Comparison of ENCODE assay signal across 8 mouse cellular contexts in the genomic region with DNA sequence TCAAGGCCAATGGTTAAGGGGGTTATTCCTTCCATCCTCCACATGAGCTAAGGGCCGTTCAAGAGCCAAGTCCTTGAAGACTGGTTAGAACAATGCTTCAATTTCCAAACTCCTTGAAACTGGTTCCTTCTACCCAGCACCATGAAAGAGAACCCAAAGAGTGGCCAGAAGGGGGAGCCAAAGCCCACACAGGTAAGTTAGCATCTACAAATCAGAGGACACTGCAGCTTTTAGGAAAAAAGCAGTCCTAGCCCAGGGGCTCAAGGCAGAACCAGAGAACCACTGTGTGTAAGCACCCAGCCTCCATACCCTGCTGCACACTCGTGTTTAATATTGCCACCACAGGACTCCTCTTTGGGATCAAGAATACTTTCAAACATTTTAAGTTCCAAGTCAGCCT. TPM values are rescaled to one million over a fixed set of nuclear protein-coding genes. Genes with fewer than 3 reads are reported as not detected.
DNase-seq lines count a peak whose midpoint lies in the region; ATAC-seq and TF ChIP-seq lines count a peak whose summit lies in the region.
"Had no signal": no experiment of that assay in that cellular context is flagged by ENCODE, and none has a peak within 500 bp of the region (broad histone marks: within the 10 kb centered on the region; RNA-seq: fewer than 3 reads in every experiment).

No protein-coding gene starts in this region.

- peak; percentile 50; the same call in 1 of the 2 replicates for TF ChIP-seq CTCF in G1E (IDR thresholded peaks at IDR 0.05; ENCODE audit: low read depth, low read length)
- peak; percentile 24; the same call in 1 of the 2 replicates for TF ChIP-seq CTCF in lung, adult 2 months (IDR thresholded peaks at IDR 0.05; ENCODE audit: insufficient read depth, low read length)

- peaks cover 72% of the 10 kb centered on the region for H3K36me3 ChIP-seq in G1E (replicated peaks)

- TF ChIP-seq POLR2A in lung, adult 2 months (IDR thresholded peaks at IDR 0.05; ENCODE audit: borderline replicate concordance, extremely low read depth, low read depth, low read length), result no peak

- no peaks in the 10 kb centered on the region for H3K27me3 ChIP-seq in G1E (ENCODE audit: insufficient read depth, low read length)
- H3K27me3 ChIP-seq: hindbrain, embryonic 15.5 days had no signal

- peak; percentile 25; the same call in 1 of the 2 replicates for ATAC-seq in G1E (ENCODE audit: extremely low read depth, insufficient number of reproducible peaks, low FRiP score, poor library complexity, severe bottlenecking)

- no peak overlapping the region for H3K4me3 ChIP-seq in G1E (ENCODE audit: low read depth, low read length)
- H3K4me3 ChIP-seq in lung, adult 2 months (replicated peaks; ENCODE audit: extremely low read depth, low read depth, low read length), result no peak overlapping the region
- H3K4me3 ChIP-seq: hindbrain, embryonic 15.5 days had no signal

- WGBS in lung, adult 2 months, result 31% methylated on average over 2 of the region's 2 CpGs

- peak; percentile 88 for DNase-seq in CD4-positive, CD25-positive, alpha-beta regulatory T cell, adult 2 months (ENCODE audit: low read depth, low spot score)
- DNase-seq in G1E (ENCODE audit: low spot score), result peak; percentile 54
- peak; percentile 82 for DNase-seq in cerebellum, adult 8-10 months
- peak; percentile 62 to 70 for DNase-seq in frontal cortex, postnatal 25 days (ENCODE audit: low spot score in 2 of 2)
- DNase-seq in kidney, postnatal 36 days, result peak; percentile 71 to 89
- DNase-seq in lung, adult 2 months, result peak; percentile 63
- DNase-seq in right cerebral cortex, adult 2 months (ENCODE audit: low spot score in 2 of 2), result peak; percentile 77 to 82

- H3K4me1 ChIP-seq in G1E (ENCODE audit: insufficient read depth, low read depth, low read length), result no peaks in the 10 kb centered on the region
- H3K4me1 ChIP-seq in lung, adult 2 months (ENCODE audit: control insufficient read depth, insufficient read depth, low read length), result no peaks in the 10 kb centered on the region
- H3K4me1 ChIP-seq: hindbrain, embryonic 15.5 days had no signal

- H3K9me3 ChIP-seq in G1E (replicated peaks), result no peaks in the 10 kb centered on the region
- H3K9me3 ChIP-seq: hindbrain, embryonic 15.5 days had no signal

RNA-seq across cellular contexts. Expression of a gene that starts 11.2 kb away (rescaled TPM):
- total RNA-seq in G1E (2014; fragmentation: Nextera tagmentation) (0.60 and 1.7 TPM in 2 replicates), G1E (2017) (0.87 and 1.1 TPM in 2 replicates)
- polyA plus RNA-seq in G1E (2012), result 0.06 and 0.17 TPM in 2 replicates
- 9.6 and 15.3 TPM in 2 replicates for polyA plus RNA-seq in lung, adult 2 months (2012; rRNA removed)

RNA-seq across cellular contexts. Expression of a gene that starts 45.6 kb away (rescaled TPM):
- total RNA-seq in G1E (2014; fragmentation: Nextera tagmentation) (0.75 and 1.1 TPM in 2 replicates), G1E (2017) (3.1 and 3.5 TPM in 2 replicates)
- 0.43 and 0.51 TPM in 2 replicates for polyA plus RNA-seq in G1E (2012)
- polyA plus RNA-seq in lung, adult 2 months (2012; rRNA removed), result 18.9 and 19.1 TPM in 2 replicates

Comparison
In these comparisons a context has a peak if more than half of its experiments do, and no peak if none do; other contexts are left out.
1. RNA of a gene that starts 45.6 kb away (polyA plus RNA-seq): 18.9 to 19.1 TPM in lung, adult 2 months; 0.43 to 0.51 TPM in G1E; every median in the first group is over 10 times any median in the second.
2. Peak in every context shown above with its lines, with median percentiles within 50 percentile points of each other: DNase-seq.